Mouse (Mus musculus) neural tube, embryonic 15.5 days (tissue): ENCODE results near the gene Gas7. TPM values are rescaled to one million over a fixed set of nuclear protein-coding genes. Genes with fewer than 3 reads are reported as not detected.

Source experiments
- ATAC-seq: fragments of 200-750 bp; cut with Nextera tagmentation; 2 replicates; pipeline ENCODE4 v1.8.0; 2017; ENCODE audit warnings: mild to moderate bottlenecking, moderate TSS enrichment, moderate library complexity; ENCODE audit not compliant: low FRiP score
- H3K27ac ChIP-seq: fragments of 300-500 bp; sonication (generic); replicated peaks from 2 replicates; pipeline ENCODE4 v1.5.1; 2015; ENCODE audit warnings: mild to moderate bottlenecking, inconsistent platforms
- H3K27me3 ChIP-seq: fragments of 300-500 bp; sonication (generic); replicated peaks from 2 replicates; pipeline ENCODE4 v1.6.1; 2015; ENCODE audit warnings: inconsistent platforms
- H3K36me3 ChIP-seq: fragments of 300-500 bp; sonication (generic); 2 replicates; pipeline ENCODE4 v1.6.1; 2015; ENCODE audit warnings: inconsistent platforms
- H3K4me1 ChIP-seq: fragments of 300-500 bp; sonication (generic); 2 replicates; pipeline ENCODE4 v1.6.1; 2015; ENCODE audit warnings: inconsistent platforms
- H3K4me2 ChIP-seq: fragments of 300-500 bp; sonication (generic); 2 replicates; pipeline ENCODE4 v1.6.1; 2015; ENCODE audit warnings: inconsistent platforms, mild to moderate bottlenecking, moderate library complexity
- H3K4me3 ChIP-seq: fragments of 300-500 bp; sonication (generic); replicated peaks from 2 replicates; pipeline ENCODE4 v1.5.1; 2015; ENCODE audit warnings: mild to moderate bottlenecking, inconsistent platforms
- H3K9ac ChIP-seq: fragments of 300-500 bp; sonication (generic); replicated peaks from 2 replicates; pipeline ENCODE4 v1.6.1; 2015; ENCODE audit warnings: mild to moderate bottlenecking, inconsistent platforms
- H3K9me3 ChIP-seq: fragments of 300-500 bp; sonication (generic); replicated peaks from 2 replicates; pipeline ENCODE4 v1.6.1; 2016; ENCODE audit warnings: inconsistent platforms
- WGBS: fragments of 180-500 bp; shearing (Covaris S2); methylation state at CpG from one replicate; pipeline ENCODE4 v1.1.7; 2015; ENCODE audit warnings: mixed read lengths; 5-methylcytosine and 5-hydroxymethylcytosine counted together
- polyA plus RNA-seq: library from polyadenylated mRNA; unstranded; fragments of >200 nt; fragmentation: Nextera tagmentation; extraction: Ambion mirVana; gene quantifications from 2 replicates; pipeline ENCODE4 v1.2.1, GENCODE M21; 2015

Gas7 gene
- polyA plus RNA-seq, 1 experiment from 2014 or later, result 26.7 TPM

DNA sequence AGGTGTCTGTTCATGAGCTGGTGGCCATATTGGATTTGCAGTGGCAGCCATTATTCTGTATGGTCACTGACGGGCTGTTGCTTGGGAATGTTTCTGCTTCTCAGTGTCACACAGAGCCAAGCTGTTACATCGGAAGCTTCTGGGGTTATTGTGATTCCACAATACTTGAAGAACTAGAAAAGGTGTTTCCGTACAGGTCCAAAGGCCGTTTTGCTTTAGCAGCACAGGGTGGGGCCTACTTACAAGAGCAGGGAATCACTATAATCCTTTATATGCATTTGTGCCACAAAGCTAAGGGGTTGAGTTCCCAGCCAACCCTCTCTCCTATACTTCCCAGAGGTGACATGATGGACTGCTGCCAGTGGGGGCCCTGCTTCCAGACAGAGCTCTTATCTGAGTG is 127.3 kb downstream of the Gas7 start:
- Histone ChIP-seq H3K27ac (no peak overlapping the region), H3K4me3 (no peak overlapping the region), H3K9ac (no peak overlapping the region), H3K9me3 (no peaks in the 10 kb centered on the region), H3K36me3 (no peaks in the 10 kb centered on the region), H3K4me2 (no peak overlapping the region), H3K4me1 (0 out of 2 replicates have a peak, but pooled peaks cover 4% of the 10 kb centered on the region), H3K27me3 (no peaks in the 10 kb centered on the region)
- ATAC-seq, result no peak
- WGBS, result 98% methylated on average over 4 of the region's 4 CpGs

DNA sequence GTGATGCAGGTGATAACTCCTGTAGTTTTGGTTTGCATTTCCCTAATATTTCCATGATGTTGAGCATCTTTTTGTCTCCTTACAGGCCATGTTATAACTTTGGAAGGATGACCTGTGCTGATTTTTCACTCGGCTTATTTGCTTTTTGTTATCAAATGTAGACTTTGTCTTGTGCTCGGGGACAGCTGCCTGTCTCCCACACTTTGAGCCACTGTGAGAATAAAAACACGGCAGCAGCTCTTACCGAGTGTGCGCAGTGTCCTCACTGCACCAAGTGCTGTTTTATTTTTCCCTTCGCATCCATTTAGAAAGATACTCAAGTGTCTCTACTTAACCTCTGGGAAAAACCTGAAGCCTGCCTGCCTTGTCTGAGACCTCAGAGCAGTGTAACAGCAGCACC is 129.8 kb downstream of the Gas7 start:
- Histone ChIP-seq H3K36me3 (no peaks in the 10 kb centered on the region), H3K9me3 (no peaks in the 10 kb centered on the region), H3K9ac (no peak overlapping the region), H3K27ac (no peak overlapping the region), H3K4me1 (0 out of 2 replicates have a peak, but pooled peaks cover 5% of the 10 kb centered on the region), H3K27me3 (no peaks in the 10 kb centered on the region), H3K4me3 (no peak overlapping the region), H3K4me2 (no peak overlapping the region)
- 89% methylated on average over 6 of the region's 6 CpGs for WGBS
- no peak for ATAC-seq

DNA sequence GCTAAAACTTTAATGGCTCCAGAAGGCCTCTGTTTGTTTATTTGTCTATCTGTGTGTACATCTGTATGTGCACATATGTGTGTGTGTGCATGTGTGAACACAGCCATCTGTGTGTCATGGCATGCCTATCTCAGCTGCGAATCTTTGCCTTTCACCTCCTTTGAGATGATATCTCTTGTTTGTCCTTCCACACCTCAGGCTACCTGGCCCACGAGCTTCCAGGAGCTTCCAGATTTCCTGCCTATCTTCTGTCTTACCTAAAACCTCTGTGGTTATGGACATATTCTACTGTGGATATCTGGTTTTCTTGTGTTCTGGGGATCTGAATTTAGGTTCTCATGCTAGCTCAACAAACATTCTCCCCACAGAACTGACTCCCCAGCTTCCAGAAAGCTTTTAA is 130.4 kb downstream of the Gas7 start:
- Histone ChIP-seq H3K9me3 (no peaks in the 10 kb centered on the region), H3K27me3 (no peaks in the 10 kb centered on the region), H3K36me3 (no peaks in the 10 kb centered on the region), H3K4me2 (no peak overlapping the region), H3K4me1 (0 out of 2 replicates have a peak, but pooled peaks cover 5% of the 10 kb centered on the region), H3K27ac (no peak overlapping the region), H3K4me3 (no peak overlapping the region), H3K9ac (no peak overlapping the region)
- 95% methylated on average over 2 of the region's 2 CpGs for WGBS
- no peak for ATAC-seq

DNA sequence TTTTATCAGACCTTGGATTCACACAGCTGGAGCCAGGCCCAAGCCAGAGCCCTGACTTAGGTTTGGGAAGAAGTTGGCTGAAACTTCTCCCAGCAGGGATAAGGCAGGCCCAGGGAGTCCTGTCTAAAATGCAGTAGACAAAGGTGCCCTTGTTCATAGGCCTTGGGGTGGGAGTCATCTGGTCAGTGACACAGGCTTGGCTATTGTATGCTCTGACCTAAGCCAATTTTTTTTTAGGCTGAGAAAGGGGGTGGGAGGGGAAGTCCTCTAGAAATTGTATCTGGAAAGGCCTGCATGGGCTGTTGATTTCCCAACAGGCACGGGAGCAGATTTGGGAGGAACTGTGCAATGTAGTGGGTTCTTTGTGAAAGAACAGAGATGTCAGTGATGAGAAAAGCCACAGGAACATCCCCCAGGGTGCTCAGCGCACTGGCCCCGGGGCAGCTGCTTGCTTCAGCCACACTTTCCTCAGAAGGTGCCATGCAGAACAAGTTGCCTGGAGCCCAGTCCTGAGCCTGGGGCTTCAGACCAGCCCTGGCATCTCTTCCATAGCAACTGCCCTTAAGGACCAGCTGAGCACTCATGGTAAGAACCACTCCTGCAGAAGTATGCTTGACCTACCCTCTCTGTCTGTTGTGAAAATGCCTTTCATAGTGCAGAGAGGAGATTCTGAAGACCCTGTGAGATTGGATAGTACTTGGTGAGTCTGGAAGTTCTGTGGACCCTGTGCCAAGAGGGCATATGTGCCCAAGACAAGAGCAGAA is 131.2 kb downstream of the Gas7 start:
- Histone ChIP-seq H3K9me3 (no peaks in the 10 kb centered on the region), H3K36me3 (no peaks in the 10 kb centered on the region), H3K4me1 (0 out of 2 replicates have a peak, but pooled peaks cover 5% of the 10 kb centered on the region), H3K4me2 (no peak overlapping the region), H3K27me3 (no peaks in the 10 kb centered on the region), H3K9ac (no peak overlapping the region), H3K27ac (no peak overlapping the region; the same call in 1 of the 2 replicates), H3K4me3 (no peak overlapping the region)
- 57% methylated on average over 3 of the region's 3 CpGs for WGBS
- no peak for ATAC-seq

GRCm38 (mm10) chr11:67588196-67588827 is 133.1 kb downstream of the Gas7 start:
- ATAC-seq, result peak; percentile 61; the same call in 1 of the 2 replicates
- 82% methylated on average over 8 of the region's 8 CpGs for WGBS

GRCm38 (mm10) chr11:67588828-67589314 is 133.6 kb downstream of the Gas7 start:
- Histone ChIP-seq H3K9me3 (no peaks in the 10 kb centered on the region), H3K27me3 (no peaks in the 10 kb centered on the region), H3K4me2 (no peak overlapping the region; the same call in 1 of the 2 replicates), H3K4me3 (no peak overlapping the region), H3K4me1 (0 out of 2 replicates have a peak, but pooled peaks cover 5% of the 10 kb centered on the region), H3K27ac (peak overlapping the region; percentile 71), H3K9ac (no peak overlapping the region), H3K36me3 (no peaks in the 10 kb centered on the region)
- 36% methylated on average over 9 of the region's 9 CpGs for WGBS
- ATAC-seq, result peak; percentile 68; the same call in 1 of the 2 replicates

More at GRCm38 (mm10) chr11:67588196-67588827, 133.1 kb downstream of the Gas7 start:
- Histone ChIP-seq H3K27me3 (no peaks in the 10 kb centered on the region), H3K9ac (no peak overlapping the region), H3K4me3 (no peak overlapping the region), H3K27ac (peak overlapping the region; percentile 71), H3K4me2 (no peak overlapping the region; the same call in none of the 2 replicates), H3K4me1 (0 out of 2 replicates have a peak, but pooled peaks cover 5% of the 10 kb centered on the region), H3K9me3 (no peaks in the 10 kb centered on the region), H3K36me3 (no peaks in the 10 kb centered on the region)

GRCm38 (mm10) chr11:67596233-67596632 is 141.0 kb downstream of the Gas7 start:
- no peaks in the 10 kb centered on the region for H3K36me3 ChIP-seq
- H3K4me2 ChIP-seq, result no peak overlapping the region
- no peak overlapping the region for H3K4me3 ChIP-seq
- no peak overlapping the region for H3K9ac ChIP-seq
- 29% methylated on average over 6 of the region's 6 CpGs for WGBS
- peak; percentile 56 for ATAC-seq
- no peaks in the 10 kb centered on the region for H3K9me3 ChIP-seq
- H3K27me3 ChIP-seq, result no peaks in the 10 kb centered on the region
- no peak overlapping the region for H3K27ac ChIP-seq
- H3K4me1 ChIP-seq, result peaks cover 13% of the 10 kb centered on the region

GRCm38 (mm10) chr11:67596856-67597255 is 141.6 kb downstream of the Gas7 start:
- ATAC-seq, result no peak
- no peak overlapping the region for H3K4me3 ChIP-seq
- H3K27me3 ChIP-seq, result no peaks in the 10 kb centered on the region
- no peak overlapping the region for H3K4me2 ChIP-seq
- H3K9me3 ChIP-seq, result no peaks in the 10 kb centered on the region
- H3K9ac ChIP-seq, result no peak overlapping the region
- peaks cover 15% of the 10 kb centered on the region for H3K4me1 ChIP-seq
- 79% methylated on average over 6 of the region's 6 CpGs for WGBS
- H3K27ac ChIP-seq, result no peak overlapping the region
- H3K36me3 ChIP-seq, result no peaks in the 10 kb centered on the region

GRCm38 (mm10) chr11:67597388-67597787 is 142.2 kb downstream of the Gas7 start:
- H3K4me3 ChIP-seq, result no peak overlapping the region
- no peak overlapping the region for H3K4me2 ChIP-seq
- no peaks in the 10 kb centered on the region for H3K9me3 ChIP-seq
- H3K36me3 ChIP-seq, result no peaks in the 10 kb centered on the region
- H3K9ac ChIP-seq, result no peak overlapping the region
- peaks cover 19% of the 10 kb centered on the region for H3K4me1 ChIP-seq
- no peaks in the 10 kb centered on the region for H3K27me3 ChIP-seq
- ATAC-seq, result no peak
- WGBS, result 86% methylated on average over 7 of the region's 7 CpGs
- no peak overlapping the region for H3K27ac ChIP-seq

GRCm38 (mm10) chr11:67599141-67599540 is 143.9 kb downstream of the Gas7 start:
- H3K4me3 ChIP-seq, result no peak overlapping the region
- no peaks in the 10 kb centered on the region for H3K36me3 ChIP-seq
- no peak overlapping the region for H3K4me2 ChIP-seq
- no peaks in the 10 kb centered on the region for H3K27me3 ChIP-seq
- H3K9me3 ChIP-seq, result no peaks in the 10 kb centered on the region
- H3K9ac ChIP-seq, result no peak overlapping the region
- peaks cover 29% of the 10 kb centered on the region for H3K4me1 ChIP-seq
- H3K27ac ChIP-seq, result no peak overlapping the region
- ATAC-seq, result no peak
- WGBS, result 15% methylated on average over 1 of the region's 1 CpGs

- H3K27me3 ChIP-seq, result no peaks in the 10 kb centered on the region
- ATAC-seq, result no peak
- no peak overlapping the region for H3K9ac ChIP-seq
- no peak overlapping the region for H3K4me2 ChIP-seq
- no peak overlapping the region for H3K27ac ChIP-seq
- H3K4me1 ChIP-seq, result peaks cover 29% of the 10 kb centered on the region
- H3K36me3 ChIP-seq, result no peaks in the 10 kb centered on the region
- WGBS, result 72% methylated on average over 8 of the region's 8 CpGs
- no peaks in the 10 kb centered on the region for H3K9me3 ChIP-seq
- H3K4me3 ChIP-seq, result no peak overlapping the region
These were observed 145.6 kb downstream of the Gas7 start for GRCm38 (mm10) chr11:67600710-67601430.
